In genomic region chrX:12067851-12068510, GRCm38 (mm10) we compare ENCODE assay signal across 10 mouse cellular contexts.
DNase-seq lines count a peak whose midpoint lies in the region; ATAC-seq and TF ChIP-seq lines count a peak whose summit lies in the region.
"Had no signal": no experiment of that assay in that cellular context is flagged by ENCODE, and none has a peak within 500 bp of the region (broad histone marks: within the 10 kb centered on the region; RNA-seq: fewer than 3 reads in every experiment).

No protein-coding gene starts in this region.

- H3K9ac ChIP-seq in heart, embryonic 11.5 days (ENCODE audit: low read depth, low read length), result no peak overlapping the region
- no peak overlapping the region for H3K9ac ChIP-seq in heart, embryonic 12.5 days
- H3K9ac ChIP-seq in neural tube, embryonic 12.5 days, result no peak overlapping the region
- H3K9ac ChIP-seq in hindbrain, embryonic 12.5 days, result no peak overlapping the region

- DNase-seq in neural tube, embryonic 10.5 days (ENCODE audit: extremely low spot score, low spot score), result no peak
- no peak for DNase-seq in layer of hippocampus, adult 9-10 months (ENCODE audit: low spot score)
- no peak for DNase-seq in cerebellum, adult 9-11 months
- DNase-seq: cerebellum, adult 11 months; kidney, adult 9 months had no signal

- H3K79me2 ChIP-seq in myocyte (ENCODE audit: control insufficient read depth, insufficient read depth), result peaks cover 69% of the 10 kb centered on the region

- no peak overlapping the region for H3ac ChIP-seq in myocyte (ENCODE audit: control insufficient read depth, insufficient read length)

- H3K36me3 ChIP-seq in heart, embryonic 11.5 days (ENCODE audit: control insufficient read depth, insufficient read depth, low read length), result no peaks in the 10 kb centered on the region
- H3K36me3 ChIP-seq in heart, embryonic 12.5 days, result no peaks in the 10 kb centered on the region
- H3K36me3 ChIP-seq in neural tube, embryonic 12.5 days, result no peaks in the 10 kb centered on the region
- no peaks in the 10 kb centered on the region for H3K36me3 ChIP-seq in hindbrain, embryonic 12.5 days
- no peaks in the 10 kb centered on the region for H3K36me3 ChIP-seq in myocyte (ENCODE audit: control insufficient read depth, insufficient read depth)

- ATAC-seq in heart, embryonic 11.5 days (replicated peaks; ENCODE audit: insufficient number of reproducible peaks, low FRiP score, low TSS enrichment), result no peak
- no peak for ATAC-seq in heart, embryonic 12.5 days (ENCODE audit: insufficient number of reproducible peaks, low FRiP score)
- ATAC-seq in neural tube, embryonic 12.5 days (ENCODE audit: low FRiP score, low read depth), result no peak
- no peak for ATAC-seq in hindbrain, embryonic 12.5 days (ENCODE audit: low FRiP score)

- H3K27me3 ChIP-seq in heart, embryonic 11.5 days (ENCODE audit: control insufficient read depth, insufficient read depth, low read length), result peaks cover 51% of the 10 kb centered on the region
- H3K27me3 ChIP-seq in heart, embryonic 12.5 days (replicated peaks), result peaks cover 83% of the 10 kb centered on the region
- H3K27me3 ChIP-seq in neural tube, embryonic 12.5 days (replicated peaks), result peaks cover 30% of the 10 kb centered on the region
- H3K27me3 ChIP-seq in hindbrain, embryonic 12.5 days, result peaks cover 93% of the 10 kb centered on the region
- H3K27me3 ChIP-seq in myocyte (ENCODE audit: control insufficient read depth, insufficient read depth, insufficient read length), result no peaks in the 10 kb centered on the region

- H3K4me2 ChIP-seq in heart, embryonic 11.5 days, result peak overlapping the region; percentile 11; the same call in 1 of the 2 replicates
- H3K4me2 ChIP-seq in heart, embryonic 12.5 days, result no peak overlapping the region
- peak overlapping the region; percentile 50 for H3K4me2 ChIP-seq in neural tube, embryonic 12.5 days (replicated peaks)
- peak overlapping the region; percentile 44; the same call in 1 of the 2 replicates for H3K4me2 ChIP-seq in hindbrain, embryonic 12.5 days (replicated peaks)
- peak overlapping the region; percentile 18 for H3K4me2 ChIP-seq in myocyte (ENCODE audit: low read depth)

- H3K9me3 ChIP-seq in heart, embryonic 11.5 days (replicated peaks; ENCODE audit: control insufficient read depth, low read length), result no peaks in the 10 kb centered on the region
- no peaks in the 10 kb centered on the region for H3K9me3 ChIP-seq in heart, embryonic 12.5 days (replicated peaks)
- no peaks in the 10 kb centered on the region for H3K9me3 ChIP-seq in neural tube, embryonic 12.5 days
- no peaks in the 10 kb centered on the region for H3K9me3 ChIP-seq in hindbrain, embryonic 12.5 days (replicated peaks)

- TF ChIP-seq POLR2A in myocyte (IDR thresholded peaks at IDR 0.05; ENCODE audit: insufficient read length, low read depth), result no peak

- H3K27ac ChIP-seq in heart, embryonic 11.5 days (ENCODE audit: low read depth, low read length), result no peak overlapping the region
- H3K27ac ChIP-seq in heart, embryonic 12.5 days (ENCODE audit: poor library complexity, severe bottlenecking), result no peak overlapping the region
- no peak overlapping the region for H3K27ac ChIP-seq in neural tube, embryonic 12.5 days
- H3K27ac ChIP-seq in hindbrain, embryonic 12.5 days, result no peak overlapping the region

- no peak overlapping the region for H3K4me3 ChIP-seq in heart, embryonic 11.5 days (ENCODE audit: low read depth, low read length)
- no peak overlapping the region for H3K4me3 ChIP-seq in heart, embryonic 12.5 days
- H3K4me3 ChIP-seq in neural tube, embryonic 12.5 days, result no peak overlapping the region
- H3K4me3 ChIP-seq in hindbrain, embryonic 12.5 days, result no peak overlapping the region
- H3K4me3 ChIP-seq in myocyte, result no peak overlapping the region

- H3K4me1 ChIP-seq in heart, embryonic 11.5 days (ENCODE audit: control insufficient read depth, insufficient read depth, low read length), result peaks cover 70% of the 10 kb centered on the region
- H3K4me1 ChIP-seq in heart, embryonic 12.5 days (replicated peaks), result peaks cover 98% of the 10 kb centered on the region
- peaks cover 87% of the 10 kb centered on the region for H3K4me1 ChIP-seq in neural tube, embryonic 12.5 days
- peaks cover 90% of the 10 kb centered on the region for H3K4me1 ChIP-seq in hindbrain, embryonic 12.5 days

- WGBS in heart, embryonic 11.5 days (ENCODE audit: insufficient replicate concordance), result 16% methylated on average over 18 of the region's 18 CpGs
- 20% methylated on average over 18 of the region's 18 CpGs for WGBS in heart, embryonic 12.5 days
- 11% methylated on average over 18 of the region's 18 CpGs for WGBS in neural tube, embryonic 12.5 days
- WGBS in hindbrain, embryonic 12.5 days, result 6% methylated on average over 18 of the region's 18 CpGs

TF ChIP-seq in myocyte, 11 proteins besides CTCF, POLR2A, EP300 and RAD21:
- TF ChIP-seq SRF (IDR thresholded peaks at IDR 0.05; ENCODE audit: control insufficient read depth, insufficient read length, low read depth), result no peak
- TF ChIP-seq MYOG (IDR thresholded peaks at IDR 0.05; ENCODE audit: control insufficient read depth in 1 of 3, insufficient read depth in 1 of 3, insufficient read length in 2 of 3, low read depth in 2 of 3), result no peak
